Mouse (Mus musculus) limb, embryonic 12.5 days (tissue): ENCODE measurements around the gene Patl1. TPM values are rescaled to one million over a fixed set of nuclear protein-coding genes. Genes with fewer than 3 reads are reported as not detected.
A peak's percentile ranks its signal among the peaks of the same experiment; 100 is the strongest.
"Not testable (repeated sequence)": the region's sequence is repeated elsewhere in the genome, so short reads cannot be mapped to it uniquely, and the experiment has no call there.

Experiments used
- ATAC-seq: fragments of 200-750 bp; cut with Nextera tagmentation; 2 replicates; pipeline ENCODE4 v1.8.0; 2017; ENCODE audit warnings: low read depth, moderate TSS enrichment; ENCODE audit not compliant: insufficient number of reproducible peaks, insufficient read depth, low FRiP score, low TSS enrichment
- H3K27ac ChIP-seq: fragments of 300-500 bp; sonication (generic); 2 replicates; pipeline ENCODE4 v1.5.1; 2016; ENCODE audit warnings: mild to moderate bottlenecking, moderate library complexity
- H3K27me3 ChIP-seq: fragments of 300-500 bp; sonication (generic); 2 replicates; pipeline ENCODE4 v1.6.1; 2016; ENCODE audit warnings: mild to moderate bottlenecking, moderate library complexity
- H3K36me3 ChIP-seq: fragments of 300-500 bp; sonication (generic); 2 replicates; pipeline ENCODE4 v1.6.1; 2016; ENCODE audit warnings: mild to moderate bottlenecking, moderate library complexity
- H3K4me1 ChIP-seq: fragments of 300-500 bp; sonication (generic); replicated peaks from 2 replicates; pipeline ENCODE4 v1.6.1; 2016
- H3K4me2 ChIP-seq: fragments of 300-500 bp; sonication (generic); 2 replicates; pipeline ENCODE4 v1.6.1; 2016; ENCODE audit warnings: mild to moderate bottlenecking, moderate library complexity
- H3K4me3 ChIP-seq: fragments of 300-500 bp; sonication (generic); replicated peaks from 2 replicates; pipeline ENCODE4 v1.5.1; 2016; ENCODE audit warnings: mild to moderate bottlenecking
- H3K9ac ChIP-seq: fragments of 300-500 bp; sonication (generic); replicated peaks from 2 replicates; pipeline ENCODE4 v1.6.1; 2016; ENCODE audit warnings: mild to moderate bottlenecking, moderate library complexity
- H3K9me3 ChIP-seq: fragments of 300-500 bp; sonication (generic); 2 replicates; pipeline ENCODE4 v1.6.1; 2016; ENCODE audit warnings: mild to moderate bottlenecking, moderate library complexity
- WGBS: fragments of 180-500 bp; shearing (Covaris S2); methylation state at CpG from one replicate; pipeline ENCODE4 v1.1.7; 2016; 5-methylcytosine and 5-hydroxymethylcytosine counted together
- polyA plus RNA-seq: library from polyadenylated mRNA; unstranded; fragments of >200 nt; fragmentation: Nextera tagmentation; extraction: Ambion mirVana; gene quantifications from 2 replicates; pipeline ENCODE4 v1.2.1, GENCODE M21; 2016

The Patl1 gene
- polyA plus RNA-seq, 1 experiment from 2014 or later, result 17.8 TPM

DNA sequence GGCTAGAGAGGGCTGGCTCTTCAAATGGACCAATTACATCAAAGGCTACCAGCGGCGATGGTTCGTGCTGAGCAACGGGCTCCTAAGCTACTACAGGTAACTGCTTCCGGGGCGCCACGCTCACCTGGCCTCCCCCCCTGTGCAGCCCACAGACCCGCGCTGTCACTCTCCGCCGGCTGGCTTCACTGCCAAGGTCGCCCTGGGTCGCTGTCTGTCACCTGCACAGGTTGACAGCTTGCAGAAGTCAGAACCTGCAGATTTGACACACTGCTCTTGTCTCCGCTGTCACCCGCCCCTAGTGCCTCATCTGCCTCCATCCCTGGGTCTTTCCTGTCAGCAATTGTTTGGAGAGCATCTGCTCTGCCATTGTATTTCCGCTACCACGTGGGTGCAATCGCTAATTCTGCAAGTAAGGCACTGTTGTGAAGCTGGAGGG lies 54.0 kb downstream of the Patl1 start:
- no peak overlapping the region for H3K27ac ChIP-seq
- 0 out of 2 replicates have a peak, but pooled peaks have one; percentile 0 for ATAC-seq

DNA sequence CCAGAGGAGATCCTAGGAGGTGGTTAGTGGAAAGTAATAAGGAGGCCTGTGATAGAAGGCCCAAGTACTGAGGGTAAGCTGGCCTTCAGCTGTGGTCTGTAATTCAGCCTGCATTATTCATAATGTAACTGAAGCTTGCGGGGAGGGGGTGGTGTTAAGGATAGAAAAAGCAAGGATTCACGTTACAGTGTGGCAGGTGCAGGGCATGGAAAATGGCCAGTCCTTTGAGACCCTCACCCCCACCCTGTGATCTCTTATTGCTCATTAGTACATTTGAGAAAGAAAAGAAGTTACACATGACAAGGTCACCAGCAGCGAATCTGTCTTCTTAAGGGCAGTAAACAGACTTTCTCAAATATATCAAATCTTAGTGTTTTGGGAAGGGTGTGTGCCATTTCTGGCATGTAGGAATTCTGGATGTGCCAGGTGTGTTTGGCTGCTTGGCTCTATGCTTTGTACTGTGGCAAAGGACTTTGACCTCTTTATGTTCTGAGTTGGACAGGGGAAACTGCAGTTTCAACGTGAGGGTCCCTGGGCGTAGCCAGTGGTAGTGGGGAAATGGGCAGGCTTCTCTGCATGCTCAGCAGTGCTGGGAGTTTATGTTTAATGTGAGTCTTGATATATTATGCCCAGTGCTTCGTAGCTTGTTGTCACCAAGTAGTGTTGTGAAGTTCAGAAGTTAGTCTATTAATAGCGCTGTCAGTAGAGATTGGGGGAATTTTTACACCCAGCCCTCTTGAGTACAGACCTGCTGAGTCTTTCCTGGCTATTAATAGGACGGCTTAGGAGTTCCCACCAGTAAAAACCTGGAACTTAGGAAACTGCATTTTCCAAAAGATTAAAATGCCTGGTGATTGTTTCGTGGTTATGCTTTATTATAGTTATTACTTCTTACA lies 57.2 kb downstream of the Patl1 start:
- WGBS, result 82% methylated on average over 9 of the region's 9 CpGs
- Histone ChIP-seq H3K4me1 (peaks cover 27% of the 10 kb centered on the region), H3K27ac (no peak overlapping the region), H3K9me3 (peaks cover under 1% of the 10 kb centered on the region; the same call in 1 of the 2 replicates), H3K4me3 (no peak overlapping the region), H3K27me3 (no peaks in the 10 kb centered on the region), H3K36me3 (peaks cover 45% of the 10 kb centered on the region), H3K4me2 (no peak overlapping the region), H3K9ac (no peak overlapping the region)
- no peak for ATAC-seq

More for the DNA sequence above, 54.0 kb downstream of the Patl1 start:
- 2% methylated on average over 18 of the region's 18 CpGs for WGBS
- peak overlapping the region; percentile 79 for H3K4me3 ChIP-seq
- H3K36me3 ChIP-seq, result peaks cover 13% of the 10 kb centered on the region
- H3K27me3 ChIP-seq, result no peaks in the 10 kb centered on the region
- peak overlapping the region; percentile 95 for H3K4me2 ChIP-seq
- peak overlapping the region; percentile 73 for H3K9ac ChIP-seq
- H3K9me3 ChIP-seq, result peaks cover 4% of the 10 kb centered on the region; the same call in 1 of the 2 replicates
- H3K4me1 ChIP-seq, result peaks cover 27% of the 10 kb centered on the region

DNA sequence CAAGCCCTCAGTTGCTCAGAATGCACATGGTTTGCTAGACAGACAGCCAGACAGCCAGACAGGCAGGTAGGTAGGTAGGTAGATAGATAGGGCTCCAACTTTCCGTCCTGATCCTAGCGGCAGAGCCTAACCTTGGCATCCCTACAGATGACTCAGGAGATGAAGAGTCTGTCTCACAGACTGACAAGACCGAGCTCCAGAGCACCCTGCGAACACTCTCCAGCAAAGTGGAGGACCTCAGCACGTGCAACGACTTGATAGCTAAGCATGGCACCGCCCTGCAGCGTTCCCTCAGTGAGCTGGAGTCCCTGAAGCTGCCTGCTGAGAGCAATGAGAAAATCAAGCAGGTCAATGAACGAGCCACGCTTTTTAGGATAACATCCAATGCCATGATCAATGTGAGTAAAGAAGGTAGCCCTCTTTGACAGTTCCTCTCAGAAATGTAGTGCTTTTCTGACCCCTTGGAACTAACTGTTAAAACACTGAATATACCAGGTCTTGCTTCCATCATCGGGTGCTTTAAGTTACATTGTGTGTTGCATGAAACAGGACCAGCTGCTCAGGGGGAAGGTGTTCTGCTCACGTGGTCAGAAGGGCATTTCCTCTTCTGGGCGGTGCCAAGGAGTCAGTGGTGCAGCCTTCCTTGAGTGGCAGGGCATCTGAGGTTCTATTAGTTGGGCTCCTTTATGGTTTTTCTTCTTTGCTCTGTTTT lies 61.5 kb downstream of the Patl1 start:
- H3K9ac ChIP-seq, result no peak overlapping the region
- no peaks in the 10 kb centered on the region for H3K9me3 ChIP-seq
- H3K4me3 ChIP-seq, result no peak overlapping the region
- H3K4me1 ChIP-seq, result peaks cover 16% of the 10 kb centered on the region
- H3K27me3 ChIP-seq, result no peaks in the 10 kb centered on the region
- no peak for ATAC-seq
- H3K27ac ChIP-seq, result no peak overlapping the region
- H3K4me2 ChIP-seq, result no peak overlapping the region
- H3K36me3 ChIP-seq, result peaks cover 81% of the 10 kb centered on the region
- 90% methylated on average over 13 of the region's 13 CpGs for WGBS

DNA sequence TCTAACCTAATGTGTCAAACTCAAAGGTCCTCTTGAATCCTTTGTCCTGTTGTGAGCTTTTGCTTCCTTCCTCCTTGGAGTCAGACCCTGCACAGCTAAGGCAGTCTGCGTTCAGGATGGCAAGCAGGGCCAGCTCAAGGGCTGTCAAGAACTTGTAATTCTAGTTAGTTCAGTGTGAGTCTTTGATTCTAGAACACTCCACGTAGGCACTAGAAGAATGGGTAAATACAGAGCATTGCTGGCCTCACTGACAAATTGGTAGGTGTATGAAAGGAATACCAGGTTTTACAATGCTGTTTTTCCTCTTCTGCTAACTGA lies 62.0 kb downstream of the Patl1 start:
- H3K9me3 ChIP-seq, result no peaks in the 10 kb centered on the region
- WGBS, result 78% methylated on average over 2 of the region's 2 CpGs
- no peak overlapping the region for H3K27ac ChIP-seq
- peaks cover 86% of the 10 kb centered on the region for H3K36me3 ChIP-seq
- no peak for ATAC-seq
- no peak overlapping the region for H3K9ac ChIP-seq
- H3K4me2 ChIP-seq, result no peak overlapping the region
- H3K4me3 ChIP-seq, result no peak overlapping the region
- H3K27me3 ChIP-seq, result no peaks in the 10 kb centered on the region
- H3K4me1 ChIP-seq, result peaks cover 12% of the 10 kb centered on the region

DNA sequence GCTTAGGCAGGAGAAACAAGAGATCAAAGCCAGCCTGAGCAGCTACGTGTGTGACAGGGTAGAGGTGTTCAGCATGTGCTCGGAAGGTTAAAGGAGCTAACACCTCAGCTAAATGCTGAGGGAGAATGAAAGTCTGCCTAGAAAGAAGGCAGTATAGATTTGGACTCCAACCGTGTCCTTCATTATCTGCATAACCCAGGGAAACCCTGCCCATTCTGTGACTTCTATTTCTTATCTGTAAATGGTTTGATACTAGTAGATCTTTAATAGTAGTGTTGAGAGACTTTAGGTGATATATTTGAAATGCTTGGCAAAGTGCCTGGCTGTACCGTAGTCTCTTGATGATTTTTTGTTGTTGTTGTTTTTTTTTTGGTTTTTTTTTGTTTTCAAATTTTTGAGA lies 63.5 kb downstream of the Patl1 start:
- no peak overlapping the region for H3K9ac ChIP-seq
- H3K9me3 ChIP-seq, result no peaks in the 10 kb centered on the region
- WGBS, result 83% methylated on average over 4 of the region's 4 CpGs
- no peak overlapping the region for H3K4me2 ChIP-seq
- ATAC-seq, result no peak
- no peak overlapping the region for H3K27ac ChIP-seq
- H3K4me1 ChIP-seq, result 0 out of 2 replicates have a peak, but pooled peaks cover 3% of the 10 kb centered on the region
- H3K27me3 ChIP-seq, result no peaks in the 10 kb centered on the region
- H3K36me3 ChIP-seq, result peaks cover 98% of the 10 kb centered on the region
- no peak overlapping the region for H3K4me3 ChIP-seq

DNA sequence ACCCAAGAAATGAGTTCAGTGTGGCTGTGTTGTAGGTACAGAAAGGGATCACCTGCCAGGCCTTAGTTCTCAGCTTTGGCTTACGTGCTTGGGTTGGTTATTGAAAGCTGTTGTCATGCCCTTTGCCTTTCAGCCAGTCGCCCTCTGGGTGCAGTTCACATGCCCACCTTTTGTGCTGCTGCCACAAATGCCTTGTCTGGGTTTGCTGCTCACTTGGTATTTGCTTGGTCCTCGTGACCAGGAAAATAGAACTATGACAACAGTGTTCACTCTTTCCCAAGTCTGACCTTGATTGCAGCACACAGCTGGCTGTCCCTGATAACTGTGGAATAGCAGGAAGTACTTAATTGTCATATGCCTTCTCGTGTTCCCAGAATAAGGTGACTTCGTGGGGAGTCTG lies 65.2 kb downstream of the Patl1 start:
- Histone ChIP-seq H3K4me2 (no peak overlapping the region), H3K27ac (no peak overlapping the region), H3K9me3 (no peaks in the 10 kb centered on the region), H3K9ac (no peak overlapping the region), H3K4me1 (0 out of 2 replicates have a peak, but pooled peaks cover 2% of the 10 kb centered on the region), H3K27me3 (no peaks in the 10 kb centered on the region), H3K36me3 (peaks cover 96% of the 10 kb centered on the region), H3K4me3 (no peak overlapping the region)
- ATAC-seq, result no peak
- 82% methylated on average over 5 of the region's 5 CpGs for WGBS

- Histone ChIP-seq H3K9ac (no peak overlapping the region), H3K4me2 (no peak overlapping the region), H3K4me3 (no peak overlapping the region), H3K36me3 (peaks cover 92% of the 10 kb centered on the region), H3K4me1 (0 out of 2 replicates have a peak, but pooled peaks cover 2% of the 10 kb centered on the region), H3K9me3 (no peaks in the 10 kb centered on the region), H3K27me3 (no peaks in the 10 kb centered on the region), H3K27ac (no peak overlapping the region)
- 91% methylated on average over 4 of the region's 4 CpGs for WGBS
- no peak for ATAC-seq
These were observed 68.3 kb downstream of the Patl1 start for GRCm38 (mm10) chr19:11980471-11980870.

GRCm38 (mm10) chr19:11984614-11985013 lies 72.4 kb downstream of the Patl1 start:
- peaks cover 93% of the 10 kb centered on the region for H3K36me3 ChIP-seq
- ATAC-seq, H3K27me3 ChIP-seq, H3K4me3 ChIP-seq, H3K4me2 ChIP-seq, H3K4me1 ChIP-seq, H3K9me3 ChIP-seq, H3K27ac ChIP-seq, H3K9ac ChIP-seq: not testable (repeated sequence)
- 86% methylated on average over 5 of the region's 5 CpGs for WGBS

- H3K36me3 ChIP-seq, result peaks cover 93% of the 10 kb centered on the region
- H3K27me3 ChIP-seq, result no peaks in the 10 kb centered on the region
- ATAC-seq, result no peak
- H3K27ac ChIP-seq, result no peak overlapping the region
- no peaks in the 10 kb centered on the region for H3K4me1 ChIP-seq
- H3K9ac ChIP-seq, result no peak overlapping the region
- H3K4me2 ChIP-seq, result no peak overlapping the region
- H3K9me3 ChIP-seq, result no peaks in the 10 kb centered on the region
- WGBS, result 92% methylated on average over 3 of the region's 3 CpGs
- no peak overlapping the region for H3K4me3 ChIP-seq
These were observed 75.6 kb downstream of the Patl1 start for GRCm38 (mm10) chr19:11987841-11988240.

DNA sequence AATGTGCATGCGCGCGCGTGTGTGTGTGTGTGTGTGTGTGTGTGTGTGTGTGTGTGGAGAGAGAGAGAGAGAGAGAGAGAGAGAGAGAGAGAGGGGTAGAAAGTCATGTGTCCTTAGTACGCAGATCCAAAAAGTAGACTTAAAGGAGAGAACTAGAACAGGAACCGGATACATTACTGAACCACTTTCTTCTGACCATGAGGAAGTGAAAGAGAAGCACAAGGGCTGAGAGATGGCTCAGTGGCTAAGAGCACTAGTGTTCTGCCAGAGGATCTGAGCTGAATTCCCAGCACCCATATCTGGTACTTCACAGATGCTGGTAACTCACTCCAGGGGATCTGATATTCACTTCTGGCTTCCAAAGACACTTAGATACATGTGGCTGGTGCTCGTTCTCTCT lies 77.1 kb downstream of the Patl1 start:
- no peak overlapping the region for H3K9ac ChIP-seq
- H3K27ac ChIP-seq, result no peak overlapping the region
- no peak overlapping the region for H3K4me2 ChIP-seq
- H3K4me3 ChIP-seq, result no peak overlapping the region
- H3K4me1 ChIP-seq, result no peaks in the 10 kb centered on the region
- WGBS, result 96% methylated on average over 7 of the region's 7 CpGs
- H3K9me3 ChIP-seq, result no peaks in the 10 kb centered on the region
- no peaks in the 10 kb centered on the region for H3K27me3 ChIP-seq
- ATAC-seq, result no peak
- H3K36me3 ChIP-seq, result peaks cover 90% of the 10 kb centered on the region

GRCm38 (mm10) chr19:11992034-11992433 lies 79.8 kb downstream of the Patl1 start:
- Histone ChIP-seq H3K36me3 (peaks cover 85% of the 10 kb centered on the region), H3K27me3 (no peaks in the 10 kb centered on the region), H3K27ac (no peak overlapping the region), H3K4me1 (no peaks in the 10 kb centered on the region), H3K4me3 (no peak overlapping the region), H3K4me2 (no peak overlapping the region), H3K9ac (no peak overlapping the region), H3K9me3 (no peaks in the 10 kb centered on the region)
- WGBS, result 96% methylated on average over 9 of the region's 9 CpGs
- no peak for ATAC-seq
